Mouse (Mus musculus) frontal cortex, postnatal 10 days (tissue): ENCODE measurements around the gene Apbb1.

Experiments
- DNase-seq, 2 experiments: peaks; one replicate each; pipeline ENCODE4 v3.0.0; 2022; ENCODE audit warnings: low spot score in 2 of 2, mixed read lengths in 1 of 2

Apbb1 gene

GRCm38 (mm10) chr7:105570756-105571155 is 10.7 kb downstream of the Apbb1 start:
- DNase-seq, result no peak

- DNase-seq, result peak in 1 of 2 experiments; percentile 48
Measured at GRCm38 (mm10) chr7:105569512-105570496, 11.6 kb downstream of the Apbb1 start.

GRCm38 (mm10) chr7:105568988-105569471 is 12.4 kb downstream of the Apbb1 start:
- DNase-seq, result peak; percentile 84 to 86

- peak; percentile 71 to 78 for DNase-seq
Measured at GRCm38 (mm10) chr7:105568583-105568982, 12.9 kb downstream of the Apbb1 start.

- no peak for DNase-seq
Measured at GRCm38 (mm10) chr7:105565071-105565836, 16.2 kb downstream of the Apbb1 start.

GRCm38 (mm10) chr7:105563367-105563766 is 18.1 kb downstream of the Apbb1 start:
- no peak for DNase-seq

- DNase-seq, result no peak
Measured at GRCm38 (mm10) chr7:105562317-105562716, 19.1 kb downstream of the Apbb1 start.

- no peak for DNase-seq
Measured at GRCm38 (mm10) chr7:105559016-105559415, 22.4 kb downstream of the Apbb1 start.

- DNase-seq, result no peak
Measured at GRCm38 (mm10) chr7:105557671-105558070, 23.8 kb downstream of the Apbb1 start.

GRCm38 (mm10) chr7:105556406-105556805 is 25.0 kb downstream of the Apbb1 start:
- no peak for DNase-seq

GRCm38 (mm10) chr7:105555571-105555970 is 25.9 kb downstream of the Apbb1 start:
- DNase-seq, result no peak

- DNase-seq, result peak; percentile 87 to 88
Measured at GRCm38 (mm10) chr7:105554212-105554942, 27.1 kb downstream of the Apbb1 start, which contains the start of gene Smpd1. Gene Smpd1, plus strand, starts transcription at chr7:105554360.

- DNase-seq, result no peak
Measured at GRCm38 (mm10) chr7:105553456-105554211, 27.8 kb downstream of the Apbb1 start.

- no peak for DNase-seq
Measured at GRCm38 (mm10) chr7:105549035-105549434, 32.4 kb downstream of the Apbb1 start.

GRCm38 (mm10) chr7:105547970-105548369 is 33.5 kb downstream of the Apbb1 start:
- DNase-seq, result no peak

GRCm38 (mm10) chr7:105545986-105546385 is 35.5 kb downstream of the Apbb1 start:
- no peak for DNase-seq

- no peak for DNase-seq
Measured at GRCm38 (mm10) chr7:105534162-105534561, 47.3 kb downstream of the Apbb1 start.

- no peak for DNase-seq
Measured at GRCm38 (mm10) chr7:105528094-105528493, 53.4 kb downstream of the Apbb1 start.

- no peak for DNase-seq
Measured at GRCm38 (mm10) chr7:105527306-105527937, 54.0 kb downstream of the Apbb1 start.

GRCm38 (mm10) chr7:105524222-105524621 is 57.2 kb downstream of the Apbb1 start:
- no peak for DNase-seq
